Mouse (Mus musculus) hindbrain, postnatal 0 days (tissue): ENCODE measurements at regions not wholly inside any gene's neighbourhood (a gene's known extent, or its start where the extent isn't known, plus 50 kb on each side); places are given as distances from the start of the nearest gene placed in this dataset.

Source experiments
- ATAC-seq: fragments of 200-750 bp; cut with Nextera tagmentation; 2 replicates; pipeline ENCODE4 v1.8.0; 2017; ENCODE audit warnings: mild to moderate bottlenecking, moderate TSS enrichment, moderate library complexity
- DNase-seq: peaks from one replicate; pipeline ENCODE4 v3.0.0-alpha.2; 2015; ENCODE audit warnings: low spot score
- H3K27ac ChIP-seq: fragments of 300-500 bp; sonication (generic); 2 replicates; pipeline ENCODE4 v1.5.1; 2014; ENCODE audit warnings: mild to moderate bottlenecking
- H3K27me3 ChIP-seq: fragments of 300-500 bp; sonication (generic); 2 replicates; pipeline ENCODE4 v1.6.1; 2014; ENCODE audit warnings: low read length, mixed read lengths; ENCODE audit not compliant: insufficient read depth
- H3K36me3 ChIP-seq: fragments of 300-500 bp; sonication (generic); 2 replicates; pipeline ENCODE4 v1.6.1; 2014; ENCODE audit warnings: low read length, mixed read lengths; ENCODE audit not compliant: insufficient read depth
- H3K4me1 ChIP-seq: fragments of 300-500 bp; sonication (generic); 2 replicates; pipeline ENCODE4 v1.6.1; 2014; ENCODE audit warnings: antibody characterized with exemption, low read length, mixed read lengths; ENCODE audit not compliant: insufficient read depth
- H3K4me2 ChIP-seq: fragments of 300-500 bp; sonication (generic); 2 replicates; pipeline ENCODE4 v1.6.1; 2014; ENCODE audit warnings: low read depth, mild to moderate bottlenecking, low read length, moderate library complexity, mixed read lengths
- H3K4me3 ChIP-seq: fragments of 300-500 bp; sonication (generic); 2 replicates; pipeline ENCODE4 v1.5.1; 2014; ENCODE audit warnings: low read length
- H3K9ac ChIP-seq: fragments of 300-500 bp; sonication (generic); replicated peaks from 2 replicates; pipeline ENCODE4 v1.6.1; 2014; ENCODE audit warnings: mild to moderate bottlenecking, low read length, moderate library complexity, mixed read lengths
- H3K9me3 ChIP-seq: fragments of 300-500 bp; sonication (generic); 2 replicates; pipeline ENCODE4 v1.6.1; 2016; ENCODE audit warnings: low read length, mixed read lengths
- CTCF ChIP-seq: IDR thresholded peaks from 2 replicates; pipeline ENCODE4 v1.5.1; 2016; ENCODE audit warnings: antibody characterized with exemption, control low read depth, low read depth
- WGBS: fragments of 180-500 bp; shearing (Covaris S2); extraction: QIAGEN DNeasy Blood & Tissue Kit; methylation state at CpG from one replicate; pipeline ENCODE4 v1.1.7; 2014; 5-methylcytosine and 5-hydroxymethylcytosine counted together

DNA sequence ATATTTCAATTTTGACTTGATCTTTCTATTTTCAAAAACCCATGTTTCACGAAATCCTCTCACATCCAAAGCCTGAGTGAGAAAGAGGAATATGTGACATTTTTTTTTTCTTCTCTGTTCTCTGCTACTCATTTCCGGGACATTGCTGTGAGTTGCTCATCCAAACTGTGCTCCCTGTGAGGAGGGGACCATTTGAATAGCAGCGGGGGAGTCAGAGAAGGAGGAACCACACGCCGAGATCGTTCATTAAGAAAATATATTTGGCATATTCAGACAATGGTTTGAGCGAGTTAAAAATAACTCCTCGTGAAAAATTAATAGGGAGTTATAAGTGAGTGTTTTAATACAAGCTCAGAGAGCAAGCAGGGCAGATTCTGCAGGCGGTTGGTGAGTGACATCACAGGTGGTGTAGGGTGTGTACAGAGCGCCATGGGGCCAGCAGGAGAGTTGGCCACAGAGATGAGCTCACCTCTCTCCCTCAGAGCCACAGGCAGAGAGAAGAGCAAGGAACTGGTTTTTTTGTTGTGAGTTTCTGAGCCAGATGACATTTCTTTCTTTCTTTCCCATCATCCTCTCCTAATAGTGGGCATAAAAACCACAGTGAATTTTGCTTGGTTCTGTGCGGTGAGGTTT is 54.4 kb upstream of the Calcoco1 start:
- no peak for DNase-seq
- no peak for ATAC-seq
- WGBS = 35% methylated on average over 11 of the region's 11 CpGs
- Histone ChIP-seq H3K9me3 (no peaks in the 10 kb centered on the region), H3K4me3 (no peak overlapping the region), H3K9ac (no peak overlapping the region), H3K36me3 (no peaks in the 10 kb centered on the region), H3K4me2 (0 out of 2 replicates have a peak overlapping the region, but pooled peaks have one; percentile 7), H3K27me3 (no peaks in the 10 kb centered on the region), H3K27ac (no peak overlapping the region), H3K4me1 (no peaks in the 10 kb centered on the region)
- no peak for TF ChIP-seq CTCF

DNA sequence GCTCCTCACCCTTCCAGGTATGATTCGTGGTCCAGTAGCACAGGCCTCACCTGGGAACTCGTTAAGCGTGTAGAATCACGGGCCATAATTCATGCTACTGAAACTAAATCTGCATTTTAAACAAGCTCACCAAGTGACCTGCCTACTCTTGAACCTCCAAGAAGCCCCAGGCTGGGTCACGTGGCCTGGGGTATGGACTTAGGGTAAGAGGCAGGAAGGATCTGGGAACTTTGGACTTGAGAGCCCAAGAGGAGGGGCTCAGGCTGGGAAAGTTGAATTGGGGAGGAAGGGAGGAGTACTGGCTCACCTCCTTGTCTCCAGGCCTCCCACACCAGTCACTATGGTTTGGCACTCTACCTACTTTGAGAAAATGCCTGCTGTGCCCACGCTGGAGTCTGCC is 58.6 kb upstream of the Calcoco1 start:
- TF ChIP-seq CTCF = no peak
- Histone ChIP-seq H3K27me3 (no peaks in the 10 kb centered on the region), H3K4me3 (no peak overlapping the region), H3K27ac (no peak overlapping the region), H3K4me1 (no peaks in the 10 kb centered on the region), H3K9me3 (no peaks in the 10 kb centered on the region), H3K4me2 (no peak overlapping the region), H3K9ac (no peak overlapping the region), H3K36me3 (no peaks in the 10 kb centered on the region)
- WGBS = 71% methylated on average over 6 of the region's 6 CpGs
- no peak for DNase-seq
- ATAC-seq = no peak

DNA sequence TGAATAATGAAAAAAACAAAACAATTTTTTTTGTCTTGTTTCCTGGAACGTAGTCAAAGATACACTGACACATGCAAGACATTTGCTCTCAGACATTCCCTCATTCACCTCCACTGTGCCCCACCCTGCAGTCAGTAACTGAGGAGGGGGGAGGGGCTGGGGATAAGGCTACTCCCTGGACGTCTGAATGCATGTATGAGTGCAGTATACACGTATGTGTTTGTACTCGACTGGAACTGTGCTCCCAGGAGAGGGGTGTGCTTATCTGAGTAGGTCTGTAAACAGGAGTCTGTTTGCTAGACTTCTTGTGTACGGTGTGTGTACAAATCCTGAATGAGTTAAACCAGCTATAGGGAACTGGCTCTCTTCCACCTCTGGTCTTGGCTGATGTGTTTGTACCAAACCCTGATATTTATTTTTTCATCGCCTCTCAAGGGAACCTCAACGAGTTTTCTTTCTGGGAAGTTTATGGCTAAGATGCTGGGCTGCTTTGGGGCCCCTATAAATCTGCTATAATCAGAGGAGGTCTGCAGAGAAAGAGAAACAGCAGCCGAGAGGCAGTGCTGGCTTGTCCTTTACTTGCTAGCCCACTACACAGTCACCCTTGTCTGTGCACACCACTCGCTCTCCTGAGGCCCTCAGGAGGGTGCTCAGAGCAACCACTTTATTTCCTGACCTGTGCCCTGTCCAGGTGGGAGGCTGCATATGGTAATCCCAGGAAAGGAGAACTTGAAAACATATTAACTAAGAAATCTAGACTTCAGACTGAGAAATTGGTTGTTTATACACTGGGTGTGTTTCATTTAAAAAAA is 61.2 kb upstream of the Calcoco1 start:
- no peak for TF ChIP-seq CTCF
- DNase-seq (no peak), ATAC-seq (no peak)
- 49% methylated on average over 9 of the region's 9 CpGs for WGBS
- no peaks in the 10 kb centered on the region for H3K9me3 ChIP-seq
- H3K36me3 ChIP-seq = no peaks in the 10 kb centered on the region
- no peak overlapping the region for H3K9ac ChIP-seq
- no peak overlapping the region for H3K4me2 ChIP-seq
- H3K27ac ChIP-seq = no peak overlapping the region
- no peaks in the 10 kb centered on the region for H3K4me1 ChIP-seq
- no peak overlapping the region for H3K4me3 ChIP-seq
- no peaks in the 10 kb centered on the region for H3K27me3 ChIP-seq

DNA sequence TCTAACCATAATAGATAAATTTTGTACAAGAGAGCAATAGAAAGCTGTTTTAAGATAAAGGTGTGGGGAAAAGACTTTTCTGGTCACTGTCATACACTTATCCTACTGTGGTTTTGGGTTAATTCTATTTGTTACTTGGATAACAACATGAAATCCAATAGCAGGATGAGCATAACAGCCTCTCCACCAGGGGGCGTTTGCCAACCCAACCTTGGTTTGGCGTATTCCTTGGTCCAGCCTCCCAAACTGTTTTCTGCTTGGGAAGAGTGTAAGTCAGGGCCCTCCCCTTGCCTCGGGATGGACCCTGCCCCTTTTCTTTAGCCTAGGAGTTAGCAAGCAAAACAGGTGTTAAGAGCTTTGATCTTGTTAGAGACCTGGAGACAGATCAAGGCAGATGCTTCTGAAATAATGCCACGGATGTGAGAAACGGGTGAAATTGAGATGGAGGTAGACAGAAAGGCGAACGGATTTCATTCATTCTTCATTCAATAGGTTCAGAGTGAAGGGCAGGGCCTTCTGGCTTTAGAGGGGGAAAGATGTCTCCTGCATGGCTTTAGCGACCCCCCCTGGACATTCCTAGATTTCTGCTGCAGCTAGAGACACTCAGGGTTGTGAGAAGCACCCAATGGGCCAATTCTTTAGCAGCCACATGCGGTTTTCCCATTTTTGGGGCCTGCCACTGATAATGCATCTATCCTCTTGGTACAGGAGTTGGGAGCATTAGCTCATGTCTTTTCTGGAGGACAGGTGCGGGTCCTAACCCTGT is 63.3 kb upstream of the Calcoco1 start:
- DNase-seq (peak; percentile 78), ATAC-seq (no peak)
- Histone ChIP-seq H3K9me3 (no peaks in the 10 kb centered on the region), H3K4me1 (peaks cover 5% of the 10 kb centered on the region; the same call in 1 of the 2 replicates), H3K27me3 (no peaks in the 10 kb centered on the region), H3K4me3 (no peak overlapping the region), H3K36me3 (no peaks in the 10 kb centered on the region), H3K9ac (no peak overlapping the region), H3K27ac (no peak overlapping the region), H3K4me2 (no peak overlapping the region)
- TF ChIP-seq CTCF = peak; percentile 78
- WGBS = 35% methylated on average over 10 of the region's 10 CpGs

DNA sequence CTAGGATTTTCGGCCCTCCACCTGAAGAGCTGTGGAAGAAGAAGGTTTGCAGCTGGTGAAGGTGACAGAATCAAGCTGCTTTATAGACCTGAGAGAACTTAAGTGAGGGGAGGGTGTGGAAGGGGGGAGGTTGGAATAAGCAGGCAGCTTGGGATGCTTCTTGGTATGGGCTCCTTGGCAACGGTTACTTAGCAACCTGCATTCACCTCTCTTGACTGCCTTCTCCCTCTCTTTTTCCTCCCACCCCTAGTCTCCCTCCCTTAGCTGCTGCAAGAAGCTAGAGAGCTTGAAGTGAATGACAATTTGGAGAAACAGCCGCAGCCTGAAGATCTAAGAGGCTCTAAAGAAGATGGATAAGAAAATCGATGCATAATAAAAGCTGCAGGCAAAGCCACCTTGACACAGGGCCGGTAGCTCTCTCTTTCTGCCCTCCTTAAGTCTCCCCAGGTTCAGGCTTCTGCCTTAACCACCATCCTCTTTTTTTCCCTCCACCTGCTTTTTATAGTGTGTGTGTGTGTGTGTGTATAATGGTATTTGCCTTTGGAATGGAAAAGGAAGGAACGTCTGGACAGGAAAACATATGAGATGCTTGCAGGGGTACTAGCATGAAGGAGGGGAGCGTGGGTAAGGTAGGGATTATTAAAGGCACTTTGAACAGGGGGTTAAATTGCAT is 67.0 kb upstream of the Calcoco1 start:
- Histone ChIP-seq H3K27ac (peak overlapping the region; percentile 82), H3K9ac (peak overlapping the region; percentile 25; the same call in 1 of the 2 replicates), H3K27me3 (no peaks in the 10 kb centered on the region), H3K4me2 (peak overlapping the region; percentile 30), H3K36me3 (no peaks in the 10 kb centered on the region), H3K9me3 (no peaks in the 10 kb centered on the region), H3K4me3 (no peak overlapping the region), H3K4me1 (peaks cover 5% of the 10 kb centered on the region; the same call in 1 of the 2 replicates)
- ATAC-seq (peak; percentile 96), DNase-seq (peak; percentile 88)
- no peak for TF ChIP-seq CTCF
- WGBS = 18% methylated on average over 7 of the region's 7 CpGs

DNA sequence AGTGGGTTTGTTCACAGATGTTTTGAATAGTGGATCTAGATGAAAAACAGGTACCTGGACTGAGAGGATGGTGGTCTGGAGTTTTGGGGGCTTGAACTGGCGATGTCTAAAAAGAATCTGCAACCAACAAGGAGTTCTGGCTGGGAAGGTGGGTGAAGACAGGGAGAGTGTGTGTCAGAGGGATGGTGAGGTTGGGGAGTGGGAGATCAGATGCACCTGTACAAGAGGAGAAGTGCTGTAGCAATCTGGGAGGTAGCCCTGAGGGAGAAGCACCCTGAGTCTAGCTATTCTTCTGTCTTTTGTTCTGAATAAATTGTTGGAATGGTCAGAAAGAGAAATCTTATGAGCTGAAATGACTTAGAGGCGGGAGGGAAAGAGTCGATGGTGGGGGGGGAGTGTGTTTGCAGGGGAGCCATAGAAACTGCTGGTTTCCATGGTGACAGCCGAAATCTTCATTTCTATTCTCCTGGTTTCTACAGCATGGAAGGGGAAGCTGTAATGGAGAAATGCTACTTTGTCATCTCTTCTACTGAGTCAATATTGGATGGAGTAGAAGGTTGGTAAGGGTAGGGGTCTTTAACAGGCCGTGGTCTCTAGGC is 75.1 kb upstream of the Calcoco1 start:
- no peak overlapping the region for H3K9ac ChIP-seq
- ATAC-seq = peak; percentile 81
- no peak for TF ChIP-seq CTCF

More for the DNA sequence above, 75.1 kb upstream of the Calcoco1 start:
- H3K27ac ChIP-seq = peak overlapping the region; percentile 81
- H3K9me3 ChIP-seq = no peaks in the 10 kb centered on the region
- no peaks in the 10 kb centered on the region; the same call in 1 of the 2 replicates for H3K4me1 ChIP-seq
- H3K27me3 ChIP-seq = no peaks in the 10 kb centered on the region
- peak; percentile 83 for DNase-seq
- no peaks in the 10 kb centered on the region for H3K36me3 ChIP-seq
- H3K4me3 ChIP-seq = no peak overlapping the region
- H3K4me2 ChIP-seq = peak overlapping the region; percentile 32; the same call in 1 of the 2 replicates
- 39% methylated on average over 5 of the region's 5 CpGs for WGBS
